Mouse (Mus musculus) kidney, adult 2 months (tissue): ENCODE measurements around the gene Slc35g1. TPM values are rescaled to one million over a fixed set of nuclear protein-coding genes. Genes with fewer than 3 reads are reported as not detected.

Source experiments
- DNase-seq: peaks from one replicate; pipeline ENCODE4 v3.0.0; 2021
- H3K27ac ChIP-seq: fragments of 200-500 bp; 2 replicates; pipeline ENCODE4 v1.5.1; 2012; ENCODE audit warnings: low read depth, low read length, control low read depth, inconsistent platforms; ENCODE audit not compliant: insufficient read depth
- H3K27me3 ChIP-seq: fragments of 200-500 bp; replicated peaks from 2 replicates; pipeline ENCODE4 v1.6.1; 2012; ENCODE audit warnings: mild to moderate bottlenecking, moderate library complexity, low read length, inconsistent platforms; ENCODE audit not compliant: control insufficient read depth, insufficient read depth
- H3K36me3 ChIP-seq: fragments of 200-500 bp; 2 replicates; pipeline ENCODE4 v1.6.1; 2012; ENCODE audit warnings: mild to moderate bottlenecking, moderate library complexity, low read length, inconsistent platforms; ENCODE audit not compliant: control insufficient read depth, insufficient read depth
- H3K4me1 ChIP-seq: fragments of 200-500 bp; 2 replicates; pipeline ENCODE4 v1.6.1; 2011; ENCODE audit warnings: low read length; ENCODE audit not compliant: control insufficient read depth, insufficient read depth
- H3K4me3 ChIP-seq: fragments of 200-500 bp; 2 replicates; pipeline ENCODE4 v1.5.1; 2011; ENCODE audit warnings: mild to moderate bottlenecking, low read depth, low read length, control low read depth; ENCODE audit not compliant: insufficient read depth
- CTCF ChIP-seq: fragments of 200-500 bp; conservative IDR thresholded peaks from 2 replicates; pipeline ENCODE4 v1.5.1; 2011; ENCODE audit warnings: low read depth, mild to moderate bottlenecking, control low read depth, low read length, moderate library complexity, mixed read lengths; ENCODE audit not compliant: insufficient read depth, insufficient read length
- POLR2A ChIP-seq: fragments of 200-500 bp; IDR thresholded peaks from one replicate; pipeline ENCODE4 v1.6.1; 2011; ENCODE audit warnings: low read depth, low read length, control low read depth
- WGBS: fragments of 180-500 bp; shearing (Covaris S2); methylation state at CpG from one replicate; pipeline ENCODE4 v1.1.7; 2018; 5-methylcytosine and 5-hydroxymethylcytosine counted together
- polyA plus RNA-seq: library from polyadenylated mRNA; depleted of rRNA; stranded (reverse); fragments of >200 nt; gene quantifications from 2 replicates; pipeline ENCODE4 v1.2.3, GENCODE M21; 2012; rRNA removed

The Slc35g1 gene
- 4.8 and 5.9 TPM in 2 replicates for polyA plus RNA-seq

GRCm38 (mm10) chr19:38395701-38396632, at the start of gene Slc35g1:
TSS of gene Slc35g1 (plus strand) at chr19:38395980.
- Histone ChIP-seq H3K4me1 (no peaks in the 10 kb centered on the region), H3K27ac (peak within 1 kb of the TSS; percentile 49), H3K27me3 (no peaks in the 10 kb centered on the region), H3K36me3 (no peaks in the 10 kb centered on the region), H3K4me3 (peak within 1 kb of the TSS; percentile 62)
- TF ChIP-seq CTCF, result no peak
- TF ChIP-seq POLR2A, result no peak
- peak; percentile 41 for DNase-seq
- 2% methylated on average over 77 of the region's 90 CpGs for WGBS

- Histone ChIP-seq H3K27me3 (0 out of 2 replicates have a peak, but pooled peaks cover 2% of the 10 kb centered on the region), H3K36me3 (no peaks in the 10 kb centered on the region), H3K27ac (peak overlapping the region; percentile 67; the same call in 1 of the 2 replicates), H3K4me1 (no peaks in the 10 kb centered on the region; the same call in 1 of the 2 replicates), H3K4me3 (no peak overlapping the region)
- peak; percentile 61 for DNase-seq
- no peak for TF ChIP-seq CTCF
- no peak for TF ChIP-seq POLR2A
- 31% methylated on average over 13 of the region's 13 CpGs for WGBS
Observed at GRCm38 (mm10) chr19:38348271-38349012, 47.3 kb upstream of the Slc35g1 start.

GRCm38 (mm10) chr19:38349013-38349341, 46.8 kb upstream of the Slc35g1 start:
- TF ChIP-seq CTCF (no peak), POLR2A (no peak)
- H3K27ac ChIP-seq, result peak overlapping the region; percentile 66; the same call in 1 of the 2 replicates
- WGBS, result 71% methylated on average over 5 of the region's 5 CpGs

GRCm38 (mm10) chr19:38351202-38351601, 44.6 kb upstream of the Slc35g1 start:
- H3K36me3 ChIP-seq, result no peaks in the 10 kb centered on the region
- H3K27ac ChIP-seq, result no peak overlapping the region; the same call in 1 of the 2 replicates
- H3K4me3 ChIP-seq, result no peak overlapping the region
- WGBS, result 86% methylated on average over 2 of the region's 2 CpGs
- TF ChIP-seq CTCF, result no peak
- no peak for TF ChIP-seq POLR2A
- H3K27me3 ChIP-seq, result peaks cover 4% of the 10 kb centered on the region; the same call in 1 of the 2 replicates
- no peak for DNase-seq
- H3K4me1 ChIP-seq, result peaks cover 2% of the 10 kb centered on the region; the same call in 1 of the 2 replicates

More at GRCm38 (mm10) chr19:38349013-38349341, 46.8 kb upstream of the Slc35g1 start:
- Histone ChIP-seq H3K4me1 (no peaks in the 10 kb centered on the region; the same call in 1 of the 2 replicates), H3K4me3 (0 out of 2 replicates have a peak overlapping the region, but pooled peaks have one; percentile 11), H3K27me3 (0 out of 2 replicates have a peak, but pooled peaks cover 2% of the 10 kb centered on the region), H3K36me3 (no peaks in the 10 kb centered on the region)
- DNase-seq, result no peak

- 83% methylated on average over 3 of the region's 3 CpGs for WGBS
- DNase-seq, result no peak
- Histone ChIP-seq H3K36me3 (no peaks in the 10 kb centered on the region), H3K27ac (no peak overlapping the region), H3K4me3 (no peak overlapping the region), H3K4me1 (peaks cover 2% of the 10 kb centered on the region; the same call in 1 of the 2 replicates), H3K27me3 (peaks cover 1% of the 10 kb centered on the region; the same call in 1 of the 2 replicates)
- TF ChIP-seq CTCF (no peak), POLR2A (no peak)
Observed at GRCm38 (mm10) chr19:38351728-38352127, 44.1 kb upstream of the Slc35g1 start.

GRCm38 (mm10) chr19:38352495-38353130, 43.2 kb upstream of the Slc35g1 start:
- DNase-seq, result peak; percentile 65
- TF ChIP-seq CTCF, result 0 out of 2 replicates have a peak, but pooled peaks have one; percentile 30
- no peak for TF ChIP-seq POLR2A
- Histone ChIP-seq H3K27me3 (peaks cover 1% of the 10 kb centered on the region; the same call in 1 of the 2 replicates), H3K27ac (peak overlapping the region; percentile 13; the same call in 1 of the 2 replicates), H3K36me3 (no peaks in the 10 kb centered on the region), H3K4me1 (peaks cover 2% of the 10 kb centered on the region; the same call in 1 of the 2 replicates), H3K4me3 (no peak overlapping the region)
- 40% methylated on average over 6 of the region's 6 CpGs for WGBS
